Mouse (Mus musculus): Measurements from ENCODE around the gene Olfr1193. TPM values are rescaled to one million over a fixed set of nuclear protein-coding genes. Genes with fewer than 3 reads are reported as not detected.
"Not testable (repeated sequence)": the region's sequence is repeated elsewhere in the genome, so short reads cannot be mapped to it uniquely, and the experiment has no call there.

Gene Olfr1193
- polyA plus RNA-seq (2015; fragmentation: Nextera tagmentation; extraction: Ambion mirVana) = not detected in 2 replicates

DNA sequence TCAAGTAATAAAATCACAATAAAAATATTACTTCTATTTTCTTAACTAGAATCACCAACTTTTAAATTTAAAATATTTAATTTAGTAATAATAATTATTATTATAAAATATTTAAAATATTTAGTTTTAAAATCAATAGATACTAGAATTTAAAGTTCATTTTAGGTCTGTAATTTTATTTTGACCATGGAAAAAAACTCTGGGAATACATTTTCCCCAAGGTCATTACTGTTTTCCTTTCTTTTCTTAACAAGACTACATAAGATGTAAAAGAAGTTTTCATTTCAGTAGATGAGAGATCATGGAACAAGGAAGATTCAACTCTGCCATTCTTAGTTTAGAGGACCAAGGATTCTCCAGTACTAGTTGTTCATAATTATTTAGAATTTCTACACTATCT is at the start of gene Olfr1193:
Olfr1193 (plus strand) TSS at position 301 of the 400 bp plus-strand sequence.
- not testable (repeated sequence) for H3K9me3 ChIP-seq (ENCODE audit: control insufficient read depth, low read length); H3K27ac ChIP-seq (replicated peaks); ATAC-seq (ENCODE audit: low FRiP score, low TSS enrichment); H3K36me3 ChIP-seq (ENCODE audit: control insufficient read depth, insufficient read depth, low read length); H3K4me3 ChIP-seq (ENCODE audit: low read depth, low read length); H3K9ac ChIP-seq (ENCODE audit: low read length); DNase-seq (ENCODE audit: low spot score); H3K27me3 ChIP-seq (ENCODE audit: control insufficient read depth, insufficient read depth, low read length); H3K4me1 ChIP-seq (replicated peaks; ENCODE audit: control insufficient read depth, insufficient read depth); H3K4me2 ChIP-seq (replicated peaks; ENCODE audit: low read depth)

GRCm38 (mm10) chr2:88640242-88640641 is 35.2 kb upstream of the Olfr1193 start, which contains the start of gene Olfr1191-ps1:
Olfr1191-ps1 (plus strand) TSS chr2:88640542.
- H3K27me3 ChIP-seq (ENCODE audit: control insufficient read depth, insufficient read depth, low read length); H3K9me3 ChIP-seq (ENCODE audit: control insufficient read depth, low read length); DNase-seq (ENCODE audit: low spot score); H3K4me3 ChIP-seq (ENCODE audit: low read depth, low read length); H3K9ac ChIP-seq (ENCODE audit: low read length); H3K27ac ChIP-seq (replicated peaks); ATAC-seq (ENCODE audit: low FRiP score, low TSS enrichment); H3K4me2 ChIP-seq (replicated peaks; ENCODE audit: low read depth); H3K36me3 ChIP-seq (ENCODE audit: control insufficient read depth, insufficient read depth, low read length); H3K4me1 ChIP-seq (replicated peaks; ENCODE audit: control insufficient read depth, insufficient read depth): not testable (repeated sequence)
- WGBS = 88% methylated on average over 1 of the region's 1 CpGs

- 29% methylated on average over 1 of the region's 1 CpGs for WGBS
- Histone ChIP-seq H3K4me3 (ENCODE audit: low read depth, low read length) (no peak within 1 kb of the TSS), H3K4me2 (replicated peaks; ENCODE audit: low read depth) (no peak within 1 kb of the TSS), H3K27ac (replicated peaks) (no peak within 1 kb of the TSS), H3K36me3 (ENCODE audit: control insufficient read depth, insufficient read depth, low read length) (no peaks in the 10 kb centered on the region), H3K27me3 (ENCODE audit: control insufficient read depth, insufficient read depth, low read length) (no peaks in the 10 kb centered on the region), H3K4me1 (replicated peaks; ENCODE audit: control insufficient read depth, insufficient read depth) (no peaks in the 10 kb centered on the region), H3K9me3 (ENCODE audit: control insufficient read depth, low read length) (no peaks in the 10 kb centered on the region), H3K9ac (ENCODE audit: low read length) (no peak within 1 kb of the TSS)
- DNase-seq (ENCODE audit: low spot score) (no peak), ATAC-seq (ENCODE audit: low FRiP score, low TSS enrichment) (no peak)
- no peak for TF ChIP-seq EP300 (optimal IDR thresholded peaks at IDR 0.05)
- TF ChIP-seq CTCF (IDR thresholded peaks at IDR 0.05; ENCODE audit: low read depth) = no peak
Observed at GRCm38 (mm10) chr2:88648209-88648608, 27.2 kb upstream of the Olfr1193 start, which contains the start of gene Olfr1192-ps1. Olfr1192-ps1 (plus strand) TSS chr2:88648509.

- Histone ChIP-seq H3K4me3 (ENCODE audit: low read depth, low read length) (no peak within 1 kb of the TSS), H3K27ac (replicated peaks) (no peak within 1 kb of the TSS), H3K4me1 (replicated peaks; ENCODE audit: control insufficient read depth, insufficient read depth) (no peaks in the 10 kb centered on the region), H3K36me3 (ENCODE audit: control insufficient read depth, insufficient read depth, low read length) (no peaks in the 10 kb centered on the region), H3K9ac (ENCODE audit: low read length) (no peak within 1 kb of the TSS), H3K4me2 (replicated peaks; ENCODE audit: low read depth) (no peak within 1 kb of the TSS), H3K9me3 (ENCODE audit: control insufficient read depth, low read length) (no peaks in the 10 kb centered on the region), H3K27me3 (ENCODE audit: control insufficient read depth, insufficient read depth, low read length) (no peaks in the 10 kb centered on the region)
- ATAC-seq (ENCODE audit: low FRiP score, low TSS enrichment) (no peak), DNase-seq (ENCODE audit: low spot score) (no peak)
- TF ChIP-seq EP300 (optimal IDR thresholded peaks at IDR 0.05) = no peak
- TF ChIP-seq CTCF (IDR thresholded peaks at IDR 0.05; ENCODE audit: low read depth) = no peak
Observed at GRCm38 (mm10) chr2:88689087-88689486, 13.7 kb downstream of the Olfr1193 start, which contains the start of gene Olfr1195. Olfr1195 (minus strand) TSS chr2:88689187.

DNA sequence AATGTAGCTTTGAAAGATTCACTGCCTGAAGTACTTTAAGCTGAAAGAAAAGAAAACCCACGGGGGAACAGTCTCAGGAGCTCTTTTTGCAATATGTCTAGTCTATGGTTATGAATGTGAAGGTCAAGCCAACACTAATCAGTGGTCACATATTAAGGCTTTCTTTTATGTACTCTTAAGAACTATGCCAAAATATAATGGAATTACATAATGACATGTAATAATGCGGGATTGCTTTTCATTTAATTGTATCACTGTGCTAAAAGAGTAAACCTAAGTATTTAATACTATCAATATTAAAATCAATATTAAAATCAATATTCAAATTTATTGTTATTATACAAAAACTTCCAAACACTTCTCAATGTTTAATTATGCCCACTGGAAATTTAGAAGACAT is 29.1 kb downstream of the Olfr1193 start, which contains the start of gene Olfr1196:
Olfr1196 (minus strand) TSS at position 101 of the 400 bp plus-strand sequence.
- H3K9me3 ChIP-seq (ENCODE audit: control insufficient read depth, low read length) = no peaks in the 10 kb centered on the region
- 80% methylated on average over 2 of the region's 2 CpGs for WGBS
- no peaks in the 10 kb centered on the region for H3K4me1 ChIP-seq (replicated peaks; ENCODE audit: control insufficient read depth, insufficient read depth)
- TF ChIP-seq EP300 (optimal IDR thresholded peaks at IDR 0.05) = no peak
- TF ChIP-seq CTCF (IDR thresholded peaks at IDR 0.05; ENCODE audit: low read depth) = no peak
- no peak for ATAC-seq (ENCODE audit: low FRiP score, low TSS enrichment)
- no peak within 1 kb of the TSS for H3K9ac ChIP-seq (ENCODE audit: low read length)
- no peaks in the 10 kb centered on the region for H3K36me3 ChIP-seq (ENCODE audit: control insufficient read depth, insufficient read depth, low read length)
- no peaks in the 10 kb centered on the region for H3K27me3 ChIP-seq (ENCODE audit: control insufficient read depth, insufficient read depth, low read length)
- DNase-seq (ENCODE audit: low spot score) = no peak
- H3K27ac ChIP-seq (replicated peaks) = no peak within 1 kb of the TSS
- H3K4me3 ChIP-seq (ENCODE audit: low read depth, low read length) = no peak within 1 kb of the TSS
- no peak within 1 kb of the TSS for H3K4me2 ChIP-seq (replicated peaks; ENCODE audit: low read depth)

Other genes starting within 250 kb of the Olfr1193 start
- not detected in 2 replicates for gene Olfr1181, start 249.5 kb upstream of the Olfr1193 start, polyA plus RNA-seq (2015; fragmentation: Nextera tagmentation; extraction: Ambion mirVana)
- gene Gm13757, start 226.5 kb upstream of the Olfr1193 start, polyA plus RNA-seq (2015; fragmentation: Nextera tagmentation; extraction: Ambion mirVana) = not detected in 2 replicates
- gene Olfr1183, start 220.8 kb upstream of the Olfr1193 start, polyA plus RNA-seq (2015; fragmentation: Nextera tagmentation; extraction: Ambion mirVana) = not detected in 2 replicates
- not detected in 2 replicates for gene Olfr1184, start 192.0 kb upstream of the Olfr1193 start, polyA plus RNA-seq (2015; fragmentation: Nextera tagmentation; extraction: Ambion mirVana)
- gene Olfr1185-ps1, start 182.3 kb upstream of the Olfr1193 start, polyA plus RNA-seq (2015; fragmentation: Nextera tagmentation; extraction: Ambion mirVana) = 0.02 TPM in 1 of 2 replicates, not detected in the other
- not detected in 2 replicates for gene Olfr1186, start 157.1 kb upstream of the Olfr1193 start, polyA plus RNA-seq (2015; fragmentation: Nextera tagmentation; extraction: Ambion mirVana)
- gene Olfr1188, start 118.7 kb upstream of the Olfr1193 start, polyA plus RNA-seq (2015; fragmentation: Nextera tagmentation; extraction: Ambion mirVana) = not detected in 2 replicates
- gene Olfr1189, start 89.2 kb upstream of the Olfr1193 start, polyA plus RNA-seq (2015; fragmentation: Nextera tagmentation; extraction: Ambion mirVana) = not detected in 2 replicates
- not detected in 2 replicates for gene Olfr1191-ps1, start 35.1 kb upstream of the Olfr1193 start, polyA plus RNA-seq (2015; fragmentation: Nextera tagmentation; extraction: Ambion mirVana)
- gene Olfr1192-ps1, start 27.1 kb upstream of the Olfr1193 start, polyA plus RNA-seq (2015; fragmentation: Nextera tagmentation; extraction: Ambion mirVana) = 0.02 TPM in 1 of 2 replicates, not detected in the other
- gene Olfr1195, start 13.6 kb downstream of the Olfr1193 start, polyA plus RNA-seq (2015; fragmentation: Nextera tagmentation; extraction: Ambion mirVana) = 0.04 TPM in 1 of 2 replicates, not detected in the other
- not detected in 2 replicates for gene Olfr1196, start 29.0 kb downstream of the Olfr1193 start, polyA plus RNA-seq (2015; fragmentation: Nextera tagmentation; extraction: Ambion mirVana)
- not detected in 2 replicates for gene Olfr1197, start 56.7 kb downstream of the Olfr1193 start, polyA plus RNA-seq (2015; fragmentation: Nextera tagmentation; extraction: Ambion mirVana)
- not detected in 2 replicates for gene Olfr1198, start 75.7 kb downstream of the Olfr1193 start, polyA plus RNA-seq (2015; fragmentation: Nextera tagmentation; extraction: Ambion mirVana)
- gene Olfr1199, start 84.8 kb downstream of the Olfr1193 start, polyA plus RNA-seq (2015; fragmentation: Nextera tagmentation; extraction: Ambion mirVana) = not detected in 2 replicates
- gene Olfr1200, start 94.9 kb downstream of the Olfr1193 start, polyA plus RNA-seq (2015; fragmentation: Nextera tagmentation; extraction: Ambion mirVana) = not detected in 2 replicates
- not detected in 2 replicates for gene Olfr1201, start 117.4 kb downstream of the Olfr1193 start, polyA plus RNA-seq (2015; fragmentation: Nextera tagmentation; extraction: Ambion mirVana)
- 0.04 TPM in 1 of 2 replicates, not detected in the other for gene Olfr1202, start 138.9 kb downstream of the Olfr1193 start, polyA plus RNA-seq (2015; fragmentation: Nextera tagmentation; extraction: Ambion mirVana)
- 0.05 TPM in 1 of 2 replicates, not detected in the other for gene Olfr1205, start 154.1 kb downstream of the Olfr1193 start, polyA plus RNA-seq (2015; fragmentation: Nextera tagmentation; extraction: Ambion mirVana)
- gene Olfr1204, start 173.7 kb downstream of the Olfr1193 start, polyA plus RNA-seq (2015; fragmentation: Nextera tagmentation; extraction: Ambion mirVana) = not detected in 2 replicates
- gene Olfr1206, start 187.6 kb downstream of the Olfr1193 start, polyA plus RNA-seq (2015; fragmentation: Nextera tagmentation; extraction: Ambion mirVana) = not detected in 2 replicates
- not detected in 2 replicates for gene Olfr1208, start 226.7 kb downstream of the Olfr1193 start, polyA plus RNA-seq (2015; fragmentation: Nextera tagmentation; extraction: Ambion mirVana)
- not detected in 2 replicates for gene Olfr1209, start 239.5 kb downstream of the Olfr1193 start, polyA plus RNA-seq (2015; fragmentation: Nextera tagmentation; extraction: Ambion mirVana)

Measured in stomach, postnatal 0 days (tissue).